ENCODE assay signal across 9 mouse cellular contexts in the genomic region with DNA sequence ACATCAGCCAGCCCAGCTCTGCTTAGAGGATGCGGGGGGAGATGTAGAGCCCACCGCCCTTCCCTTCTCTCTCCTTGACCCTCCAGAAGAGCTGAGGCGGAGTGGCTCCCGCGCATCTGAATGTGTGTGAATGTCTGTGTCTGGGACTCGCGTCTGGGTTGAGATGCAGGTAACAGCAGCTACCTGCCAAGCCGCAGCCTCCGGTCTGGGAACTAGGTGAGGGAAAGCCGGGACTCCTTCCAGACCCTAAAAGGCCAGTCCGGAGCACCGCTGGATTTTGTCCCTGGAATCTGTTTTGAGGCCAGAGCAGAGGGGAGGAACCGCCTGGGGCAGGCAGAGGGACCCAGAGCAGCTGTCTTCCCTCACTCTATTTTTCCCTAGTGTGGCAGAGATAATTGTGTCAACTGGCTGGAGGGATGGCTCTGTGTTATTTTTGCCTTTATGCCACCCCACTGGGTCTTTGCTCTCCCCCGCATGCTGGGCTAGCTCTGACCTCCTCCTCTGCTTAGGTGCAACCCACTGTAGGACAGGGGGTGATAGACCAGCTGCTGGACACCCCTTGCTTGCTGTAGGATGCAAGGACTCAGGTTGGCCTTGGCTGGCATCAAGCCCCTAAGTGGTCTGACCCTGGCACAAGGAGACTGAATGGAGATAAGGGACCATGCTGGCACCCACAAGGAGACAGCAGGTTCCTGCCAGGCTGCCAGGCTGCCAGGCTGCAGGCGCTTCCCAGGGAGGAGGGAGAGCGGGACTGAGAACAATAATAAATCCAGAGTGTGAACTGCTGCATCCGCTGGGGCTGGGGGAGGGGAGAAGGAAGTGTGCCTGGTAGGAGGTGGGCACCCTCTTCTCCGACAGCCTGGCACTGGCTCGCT. TPM values are rescaled to one million over a fixed set of nuclear protein-coding genes. Genes with fewer than 3 reads are reported as not detected.
DNase-seq lines count a peak whose midpoint lies in the region; ATAC-seq lines count a peak whose summit lies in the region.
"Had no signal": no experiment of that assay in that cellular context is flagged by ENCODE, and none has a peak within 500 bp of the region (broad histone marks: within the 10 kb centered on the region; RNA-seq: fewer than 3 reads in every experiment).

No protein-coding gene starts in this region.

- H3K4me1 ChIP-seq in kidney, embryonic 16.5 days (ENCODE audit: insufficient read depth, low read length) = peaks cover 42% of the 10 kb centered on the region
- peaks cover 19% of the 10 kb centered on the region for H3K4me1 ChIP-seq in intestine, embryonic 14.5 days (replicated peaks; ENCODE audit: control insufficient read depth, insufficient read depth, low read length)
- peaks cover 24% of the 10 kb centered on the region for H3K4me1 ChIP-seq in limb, embryonic 15.5 days

- H3K27ac ChIP-seq in kidney, embryonic 16.5 days (ENCODE audit: low read length) = peak overlapping the region; percentile 90
- peak overlapping the region; percentile 73 for H3K27ac ChIP-seq in intestine, embryonic 14.5 days (ENCODE audit: low read depth)
- H3K27ac ChIP-seq in limb, embryonic 15.5 days = peak overlapping the region; percentile 69

- H3K36me3 ChIP-seq in kidney, embryonic 16.5 days (ENCODE audit: insufficient read depth, low read length) = no peaks in the 10 kb centered on the region
- H3K36me3 ChIP-seq in intestine, embryonic 14.5 days (ENCODE audit: control insufficient read depth, insufficient read depth, low read length) = no peaks in the 10 kb centered on the region
- no peaks in the 10 kb centered on the region for H3K36me3 ChIP-seq in limb, embryonic 15.5 days

- intact Hi-C loops in gastrocnemius, postnatal 36 days (cut with DNase I) = loop anchor here (5.0 kb wide), 1 partner anchor 50 kb away; the partner anchor contains the start of gene Xrcc6

- H3K9ac ChIP-seq in kidney, embryonic 16.5 days (replicated peaks; ENCODE audit: low read length) = peak overlapping the region; percentile 69
- peak overlapping the region; percentile 50 for H3K9ac ChIP-seq in intestine, embryonic 14.5 days (ENCODE audit: low read length)
- peak overlapping the region; percentile 39 for H3K9ac ChIP-seq in limb, embryonic 15.5 days

- H3K4me3 ChIP-seq in kidney, embryonic 16.5 days (ENCODE audit: low read length) = peak overlapping the region; percentile 58
- peak overlapping the region; percentile 50 for H3K4me3 ChIP-seq in intestine, embryonic 14.5 days (ENCODE audit: low read depth, low read length)
- H3K4me3 ChIP-seq in limb, embryonic 15.5 days = peak overlapping the region; percentile 47

- 0 out of 2 replicates have a peak, but pooled peaks cover 2% of the 10 kb centered on the region for H3K27me3 ChIP-seq in kidney, embryonic 16.5 days (ENCODE audit: insufficient read depth, low read length)
- no peaks in the 10 kb centered on the region for H3K27me3 ChIP-seq in intestine, embryonic 14.5 days (replicated peaks; ENCODE audit: control insufficient read depth, insufficient read depth, low read length)
- no peaks in the 10 kb centered on the region for H3K27me3 ChIP-seq in limb, embryonic 15.5 days
- H3K27me3 ChIP-seq: CH12.LX had no signal

- WGBS in kidney, embryonic 16.5 days = 5% methylated on average over 18 of the region's 19 CpGs
- 9% methylated on average over 19 of the region's 19 CpGs for WGBS in intestine, embryonic 14.5 days
- 9% methylated on average over 19 of the region's 19 CpGs for WGBS in limb, embryonic 15.5 days

- H3K9me3 ChIP-seq in kidney, embryonic 16.5 days (ENCODE audit: low read length) = no peaks in the 10 kb centered on the region
- H3K9me3 ChIP-seq in intestine, embryonic 14.5 days (ENCODE audit: control insufficient read depth, low read length) = no peaks in the 10 kb centered on the region
- H3K9me3 ChIP-seq in limb, embryonic 15.5 days = no peaks in the 10 kb centered on the region

- no peak for ATAC-seq in kidney, embryonic 16.5 days (ENCODE audit: low FRiP score, low TSS enrichment)
- ATAC-seq in intestine, embryonic 14.5 days (replicated peaks; ENCODE audit: low FRiP score, low TSS enrichment, low read depth) = peak; percentile 7; the same call in 1 of the 2 replicates
- no peak for ATAC-seq in limb, embryonic 15.5 days (ENCODE audit: insufficient number of reproducible peaks, low FRiP score, low TSS enrichment, low read depth)

- H3K4me2 ChIP-seq in kidney, embryonic 16.5 days (replicated peaks; ENCODE audit: low read depth, low read length) = peak overlapping the region; percentile 81
- peak overlapping the region; percentile 77 for H3K4me2 ChIP-seq in intestine, embryonic 14.5 days (ENCODE audit: low read length)
- H3K4me2 ChIP-seq in limb, embryonic 15.5 days = peak overlapping the region; percentile 82

- DNase-seq in kidney, postnatal 25 days = no peak
- peak; percentile 75 for DNase-seq in cerebellum, adult 9-10 months
- peak; percentile 50 to 67 for DNase-seq in frontal cortex, postnatal 25 days (ENCODE audit: low spot score in 2 of 2)
- DNase-seq in intestine, embryonic 14.5 days (ENCODE audit: low spot score) = peak; percentile 66
- DNase-seq in right cerebral cortex, adult 2 months (ENCODE audit: low spot score in 2 of 2) = peak; percentile 80 to 82
- DNase-seq in gastrocnemius, postnatal 36 days = no peak

RNA-seq across cellular contexts. Expression of gene Csdc2, which starts 0.8 kb away (rescaled TPM):
- 35.2 and 38.1 TPM in 2 replicates for polyA plus RNA-seq in kidney, embryonic 16.5 days (2015; fragmentation: Nextera tagmentation; extraction: Ambion mirVana)
- polyA plus RNA-seq in intestine, embryonic 14.5 days (2014; fragmentation: Nextera tagmentation; extraction: Ambion mirVana) = 16.0 and 19.4 TPM in 2 replicates
- polyA plus RNA-seq in limb, embryonic 15.5 days (2015; fragmentation: Nextera tagmentation; extraction: Ambion mirVana) = 14.0 and 16.1 TPM in 2 replicates
- 1 to 10 TPM; 1.8 to 2.3 TPM for total RNA-seq in gastrocnemius, postnatal 36 days (2021)

RNA-seq across cellular contexts. Expression of gene Polr3h, which starts 11.3 kb away (rescaled TPM):
- 95.5 and 98.5 TPM in 2 replicates for polyA plus RNA-seq in kidney, embryonic 16.5 days (2015; fragmentation: Nextera tagmentation; extraction: Ambion mirVana)
- 75.4 and 79.5 TPM in 2 replicates for polyA plus RNA-seq in intestine, embryonic 14.5 days (2014; fragmentation: Nextera tagmentation; extraction: Ambion mirVana)
- 60.5 and 76.3 TPM in 2 replicates for polyA plus RNA-seq in limb, embryonic 15.5 days (2015; fragmentation: Nextera tagmentation; extraction: Ambion mirVana)
- 1 to 10 TPM; 7.7 TPM for total RNA-seq in gastrocnemius, postnatal 36 days (2021)

RNA-seq across cellular contexts. Expression of gene Pmm1, which starts 23.4 kb away (rescaled TPM):
- polyA plus RNA-seq in kidney, embryonic 16.5 days (2015; fragmentation: Nextera tagmentation; extraction: Ambion mirVana) = 33.6 and 37.3 TPM in 2 replicates
- polyA plus RNA-seq in intestine, embryonic 14.5 days (2014; fragmentation: Nextera tagmentation; extraction: Ambion mirVana) = 25.8 and 26.6 TPM in 2 replicates
- 39.5 and 40.5 TPM in 2 replicates for polyA plus RNA-seq in limb, embryonic 15.5 days (2015; fragmentation: Nextera tagmentation; extraction: Ambion mirVana)
- 10 to 100 TPM; 14.7 to 15.5 TPM for total RNA-seq in gastrocnemius, postnatal 36 days (2021)

RNA-seq across cellular contexts. Expression of gene 1700029P11Rik, which starts 43.0 kb away (rescaled TPM):
- not detected in 2 replicates for polyA plus RNA-seq in kidney, embryonic 16.5 days (2015; fragmentation: Nextera tagmentation; extraction: Ambion mirVana)
- polyA plus RNA-seq in intestine, embryonic 14.5 days (2014; fragmentation: Nextera tagmentation; extraction: Ambion mirVana) = not detected in 2 replicates
- not detected in 2 replicates for polyA plus RNA-seq in limb, embryonic 15.5 days (2015; fragmentation: Nextera tagmentation; extraction: Ambion mirVana)
- not detected for total RNA-seq in gastrocnemius, postnatal 36 days (2021)
- total RNA-seq: CH12.LX had no signal

RNA-seq across cellular contexts. Expression of gene Xrcc6, which starts 50.3 kb away (rescaled TPM):
- 89.2 and 89.4 TPM in 2 replicates for polyA plus RNA-seq in kidney, embryonic 16.5 days (2015; fragmentation: Nextera tagmentation; extraction: Ambion mirVana)
- polyA plus RNA-seq in intestine, embryonic 14.5 days (2014; fragmentation: Nextera tagmentation; extraction: Ambion mirVana) = 87.0 and 96.7 TPM in 2 replicates
- 73.8 and 77.5 TPM in 2 replicates for polyA plus RNA-seq in limb, embryonic 15.5 days (2015; fragmentation: Nextera tagmentation; extraction: Ambion mirVana)
- 10 to 100 TPM; 17.8 to 22.9 TPM for total RNA-seq in gastrocnemius, postnatal 36 days (2021)

Comparison
In these comparisons a context has a peak if more than half of its experiments do, and no peak if none do; other contexts are left out.
1. DNase-seq: peak in cerebellum, adult 9-10 months (single experiment), frontal cortex, postnatal 25 days (2 of 2), intestine, embryonic 14.5 days (single experiment) and right cerebral cortex, adult 2 months (2 of 2); none in kidney, postnatal 25 days (0 of 2) and gastrocnemius, postnatal 36 days (0 of 2).
2. Peak in every context shown above with its lines, with median percentiles within 50 percentile points of each other: H3K27ac ChIP-seq, H3K4me2 ChIP-seq, H3K4me3 ChIP-seq and H3K9ac ChIP-seq.